Mouse (Mus musculus) liver (tissue): ENCODE data around the gene Gak.
"Not testable (repeated sequence)": the region's sequence is repeated elsewhere in the genome, so short reads cannot be mapped to it uniquely, and the experiment has no call there.

Experiments used
- DNase-seq: peaks from one replicate; pipeline ENCODE4 v3.0.0-alpha.2; 2020; ENCODE audit warnings: mixed read lengths

Gak gene

GRCm38 (mm10) chr5:108655891-108656650 lies 26.5 kb upstream of the Gak start:
- DNase-seq = no peak

- no peak for DNase-seq
Observed at GRCm38 (mm10) chr5:108655381-108655780, 25.8 kb upstream of the Gak start.

- no peak for DNase-seq
Observed at GRCm38 (mm10) chr5:108654444-108654990, 25.0 kb upstream of the Gak start.

- DNase-seq = no peak
Observed at GRCm38 (mm10) chr5:108653341-108653740, 23.8 kb upstream of the Gak start.

DNA sequence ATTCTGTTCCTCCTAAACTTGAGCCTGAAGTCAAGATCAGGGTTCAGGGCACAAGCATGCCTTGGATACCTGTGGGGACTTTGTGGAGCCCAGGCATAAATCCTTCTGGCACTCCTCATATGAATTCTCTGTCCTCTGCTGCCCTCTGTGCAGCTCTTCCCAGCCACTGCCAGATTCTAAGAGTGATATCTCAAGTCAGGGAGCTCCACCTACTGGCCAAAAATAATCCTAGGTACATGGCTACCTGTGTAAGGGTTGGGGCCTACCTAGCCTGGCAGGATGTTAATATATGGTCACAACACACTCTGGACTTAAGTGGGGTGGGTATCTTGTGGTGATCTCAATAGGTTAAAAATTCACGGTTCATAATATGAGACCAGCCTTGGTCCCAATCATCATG lies 22.3 kb upstream of the Gak start:
- DNase-seq = peak; percentile 59

DNA sequence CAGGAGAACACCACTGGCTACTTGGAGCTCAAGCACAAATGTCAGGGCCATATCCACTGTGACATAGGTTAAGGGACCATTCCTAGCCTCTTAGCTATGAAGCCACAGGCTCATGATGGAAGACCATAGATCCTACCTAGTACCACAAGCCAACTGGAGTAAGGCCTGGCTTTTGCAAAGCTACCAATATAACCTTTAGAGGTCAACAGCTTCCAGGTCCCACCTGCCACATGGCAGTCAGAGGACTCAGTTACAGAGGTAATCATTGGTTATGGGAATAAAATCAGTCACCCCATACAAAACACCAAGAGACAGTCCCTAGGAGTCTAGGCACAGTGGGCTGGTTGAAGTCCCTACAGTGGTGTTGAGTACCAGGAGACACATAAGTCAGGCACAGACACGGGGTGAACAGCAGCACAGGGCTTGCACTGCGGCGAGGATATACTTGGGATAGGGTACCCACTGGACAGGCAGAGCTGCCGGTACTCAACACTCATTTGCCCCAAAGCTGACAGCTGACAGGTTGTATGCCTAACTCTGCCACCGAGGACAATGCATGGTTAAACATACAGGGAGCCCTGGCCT lies 21.7 kb upstream of the Gak start:
- no peak for DNase-seq

- no peak for DNase-seq
Observed at GRCm38 (mm10) chr5:108650341-108650740, 20.8 kb upstream of the Gak start.

- DNase-seq = no peak
Observed at GRCm38 (mm10) chr5:108648937-108649576, 19.5 kb upstream of the Gak start.

- no peak for DNase-seq
Observed at GRCm38 (mm10) chr5:108647820-108648465, 18.4 kb upstream of the Gak start.

GRCm38 (mm10) chr5:108647311-108647710 lies 17.8 kb upstream of the Gak start:
- DNase-seq = no peak

- DNase-seq = no peak
Observed at GRCm38 (mm10) chr5:108646343-108646660, 16.7 kb upstream of the Gak start.

- no peak for DNase-seq
Observed at GRCm38 (mm10) chr5:108645651-108646342, 16.2 kb upstream of the Gak start.

DNA sequence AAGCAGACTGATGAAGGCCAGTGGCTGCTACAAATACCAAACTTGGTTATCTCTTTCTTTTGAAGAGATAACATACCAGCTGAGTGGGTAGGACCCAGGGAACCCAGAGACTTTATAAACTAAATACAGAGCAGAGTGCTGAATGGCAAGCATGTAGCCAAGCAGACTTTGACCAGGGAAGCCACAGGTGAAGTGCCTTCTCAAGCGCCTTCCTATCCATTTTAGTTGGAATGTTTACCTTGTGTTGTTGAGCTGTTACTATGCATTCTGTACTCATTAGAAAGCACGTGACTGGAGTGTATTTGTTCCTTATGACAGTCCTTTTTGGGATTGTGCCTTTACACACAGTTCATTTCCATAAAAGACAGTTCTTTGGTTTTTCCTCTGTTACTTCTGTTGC lies 14.1 kb upstream of the Gak start:
- DNase-seq = no peak

- no peak for DNase-seq
Observed at GRCm38 (mm10) chr5:108636172-108636571, 6.6 kb upstream of the Gak start.

DNA sequence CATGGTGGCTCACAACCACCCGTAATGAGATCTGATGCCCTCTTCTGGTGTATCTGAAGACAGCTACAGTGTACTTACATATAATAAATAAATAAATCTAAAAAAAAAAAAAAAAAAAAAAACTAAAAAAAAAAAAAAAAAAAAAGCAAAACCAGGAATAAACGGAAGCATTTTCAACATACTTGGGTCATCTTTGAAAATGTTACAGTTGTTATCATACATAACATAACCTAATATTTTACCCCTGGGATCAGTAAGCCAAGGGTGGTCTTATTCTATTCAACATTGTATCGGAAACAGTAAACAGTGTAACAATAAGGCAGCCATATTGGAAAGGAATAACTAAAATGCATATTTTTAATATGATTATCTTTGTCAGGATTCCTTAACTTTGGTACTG lies 4.5 kb upstream of the Gak start:
- DNase-seq = not testable (repeated sequence)

DNA sequence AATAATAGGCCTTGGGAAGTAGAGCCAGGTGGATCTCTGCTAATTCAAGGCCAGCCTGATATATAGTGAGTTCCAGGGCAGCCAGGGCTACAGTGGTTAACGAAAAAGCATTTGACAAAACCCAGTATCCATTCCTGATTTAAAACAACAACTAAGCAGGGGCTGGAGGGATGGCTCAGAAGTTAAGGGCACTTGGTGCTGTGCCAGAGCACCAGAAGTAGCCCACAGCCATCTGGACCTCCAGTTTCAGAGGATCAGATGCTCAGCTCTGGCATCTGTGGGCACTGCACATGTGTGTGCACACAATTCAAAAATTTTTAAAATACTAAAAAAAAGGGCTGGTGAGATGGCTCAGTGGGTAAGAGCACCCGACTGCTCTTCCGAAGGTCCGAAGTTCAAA lies 4.1 kb upstream of the Gak start:
- no peak for DNase-seq

GRCm38 (mm10) chr5:108628891-108629633 lies 493 bp downstream of the Gak start:
- DNase-seq = no peak

GRCm38 (mm10) chr5:108626050-108626660 lies 3.4 kb downstream of the Gak start:
- DNase-seq = no peak

DNA sequence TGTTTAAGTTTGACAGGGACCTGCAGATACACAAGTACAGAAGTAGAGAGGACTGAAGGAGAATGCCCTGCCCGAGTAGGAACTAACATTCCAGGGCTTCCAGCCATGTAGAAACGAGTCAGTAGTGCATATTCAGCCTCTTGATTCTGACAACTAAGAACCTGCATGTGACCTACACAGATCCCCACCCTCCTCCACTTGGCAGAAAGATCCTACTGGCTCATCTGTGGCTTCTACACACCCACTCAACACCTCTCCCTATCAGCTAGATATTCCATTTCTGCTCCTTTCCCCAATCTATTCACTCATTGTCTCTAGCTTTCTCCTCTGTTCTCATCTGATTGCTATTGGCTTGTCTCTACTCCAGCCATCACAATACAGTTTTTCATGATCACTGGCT lies 7.7 kb downstream of the Gak start:
- DNase-seq = no peak

GRCm38 (mm10) chr5:108610426-108610825 lies 19.1 kb downstream of the Gak start:
- no peak for DNase-seq

DNA sequence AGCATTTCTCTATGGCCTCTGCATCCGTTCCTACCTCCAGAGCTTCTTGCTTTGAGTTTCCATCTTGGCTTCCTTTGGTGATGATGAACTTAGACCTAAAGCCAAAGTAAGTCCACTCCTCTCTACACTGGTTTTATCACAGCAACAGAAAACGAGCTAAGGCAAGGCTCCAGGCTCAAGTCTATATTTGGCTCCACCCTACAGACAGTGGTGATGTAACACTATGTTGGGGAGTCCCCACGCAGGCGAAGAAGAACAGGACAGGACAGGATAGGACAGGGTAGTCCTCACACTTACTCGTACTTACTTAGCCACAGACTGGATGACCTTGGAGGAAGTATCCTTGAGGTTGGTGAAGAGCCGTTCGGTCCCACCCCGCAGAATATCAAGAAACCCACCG lies 27.0 kb downstream of the Gak start:
- no peak for DNase-seq

GRCm38 (mm10) chr5:108599923-108600322 lies 29.6 kb downstream of the Gak start:
- DNase-seq = no peak
